26 mouse cellular contexts compared by ENCODE assay signal in genomic region chr5:25243101-25243500, GRCm38 (mm10). TPM values are rescaled to one million over a fixed set of nuclear protein-coding genes. Genes with fewer than 3 reads are reported as not detected.
DNase-seq lines count a peak whose midpoint lies in the region; ATAC-seq lines count a peak whose summit lies in the region.
"Had no signal": no experiment of that assay in that cellular context is flagged by ENCODE, and none has a peak within 500 bp of the region (broad histone marks: within the 10 kb centered on the region; RNA-seq: fewer than 3 reads in every experiment).

No protein-coding gene starts in this region.

- no peak overlapping the region for H3K4me3 ChIP-seq in intestine, embryonic 15.5 days (replicated peaks)
- H3K4me3 ChIP-seq: forebrain, embryonic 12.5 days; heart, embryonic 12.5 days; left cerebral cortex, adult 2 months; lung, embryonic 15.5 days; neural tube, embryonic 15.5 days; stomach, embryonic 15.5 days had no signal

- no peaks in the 10 kb centered on the region; the same call in 1 of the 2 replicates for H3K36me3 ChIP-seq in intestine, embryonic 15.5 days
- H3K36me3 ChIP-seq: stomach, embryonic 15.5 days had no signal

- no peak overlapping the region for H3K9ac ChIP-seq in intestine, embryonic 15.5 days
- H3K9ac ChIP-seq: forebrain, embryonic 12.5 days; heart, embryonic 12.5 days; hindbrain, embryonic 14.5 days; lung, embryonic 15.5 days; neural tube, embryonic 15.5 days; stomach, embryonic 15.5 days had no signal

- peak; percentile 53; the same call in 1 of the 2 replicates for ATAC-seq in intestine, embryonic 15.5 days
- peak; percentile 48; the same call in 1 of the 2 replicates for ATAC-seq in megakaryocyte progenitor cell, adult 5-6 weeks (replicated peaks; ENCODE audit: poor library complexity)
- ATAC-seq: midbrain, embryonic 16.5 days had no signal

- H3K4me1 ChIP-seq in intestine, embryonic 15.5 days (replicated peaks), result no peaks in the 10 kb centered on the region
- H3K4me1 ChIP-seq: forebrain, embryonic 12.5 days; lung, embryonic 15.5 days; neural tube, embryonic 15.5 days; stomach, embryonic 15.5 days had no signal

- no peaks in the 10 kb centered on the region for H3K9me3 ChIP-seq in intestine, embryonic 15.5 days
- H3K9me3 ChIP-seq: forebrain, embryonic 12.5 days; heart, embryonic 12.5 days; lung, embryonic 15.5 days; neural tube, embryonic 15.5 days; stomach, embryonic 15.5 days had no signal

- H3K27me3 ChIP-seq in intestine, embryonic 15.5 days (replicated peaks), result no peaks in the 10 kb centered on the region
- H3K27me3 ChIP-seq: forebrain, embryonic 12.5 days; heart, embryonic 12.5 days; lung, embryonic 15.5 days; neural tube, embryonic 15.5 days; stomach, embryonic 15.5 days had no signal

- WGBS in intestine, embryonic 15.5 days, result 81% methylated on average over 6 of the region's 6 CpGs

- DNase-seq in kidney, adult 18-20 months, result peak; percentile 37
- DNase-seq in kidney, postnatal 4 days, result no peak
- DNase-seq in lung, postnatal 36 days, result peak; percentile 38
- DNase-seq in lung, postnatal 14 days, result no peak
- DNase-seq in heart, adult 8-10 months (ENCODE audit: low spot score), result no peak
- no peak for DNase-seq in cerebellum, adult 9-10 months
- DNase-seq: adrenal gland, postnatal 36 days; B cell, adult 2 months; cerebellum, adult 2 months; gastrocnemius, postnatal 36 days had no signal

- no peak overlapping the region for H3K27ac ChIP-seq in intestine, embryonic 15.5 days
- H3K27ac ChIP-seq: forebrain, embryonic 12.5 days; hindbrain, embryonic 14.5 days; left cerebral cortex, adult 2 months; lung, embryonic 15.5 days; neural tube, embryonic 15.5 days; stomach, embryonic 15.5 days had no signal

- H3K4me2 ChIP-seq in intestine, embryonic 15.5 days (replicated peaks), result no peak overlapping the region
- H3K4me2 ChIP-seq: forebrain, embryonic 12.5 days; heart, embryonic 12.5 days; hindbrain, embryonic 14.5 days; liver, embryonic 11.5 days; lung, embryonic 15.5 days; neural tube, embryonic 15.5 days; stomach, embryonic 15.5 days had no signal

RNA-seq across cellular contexts. Expression of gene E130116L18Rik, which starts 20.1 kb away (rescaled TPM):
- not detected in 2 replicates for polyA plus RNA-seq in intestine, embryonic 15.5 days (2015; fragmentation: Nextera tagmentation; extraction: Ambion mirVana)
- total RNA-seq in megakaryocyte progenitor cell, adult 5-6 weeks (2015), result not detected in 2 replicates
- not detected in 2 replicates for total RNA-seq in megakaryocyte progenitor cell, adult 5-6 weeks (2017)
- not detected for total RNA-seq in heart, adult 8-10 months (2022)
- total RNA-seq: adrenal gland, postnatal 36 days; common myeloid progenitor, adult 5-6 weeks; gastrocnemius, postnatal 36 days; heart, postnatal 25 days; left cerebral cortex, adult 2 months had no signal
- polyA plus RNA-seq: cerebellum, adult 2 months; embryonic facial prominence, embryonic 11.5 days; forebrain, embryonic 12.5 days; heart, embryonic 12.5 days; hindbrain, embryonic 14.5 days; intestine, embryonic 14.5 days; limb, embryonic 11.5 days; liver, embryonic 11.5 days; lung, embryonic 15.5 days; midbrain, embryonic 16.5 days; neural tube, embryonic 15.5 days; stomach, embryonic 15.5 days had no signal

RNA-seq across cellular contexts. Expression of gene Galnt11, which starts 21.4 kb away (rescaled TPM):
- 31.6 and 35.9 TPM in 2 replicates for polyA plus RNA-seq in intestine, embryonic 15.5 days (2015; fragmentation: Nextera tagmentation; extraction: Ambion mirVana)
- 23.2 and 28.5 TPM in 2 replicates for total RNA-seq in megakaryocyte progenitor cell, adult 5-6 weeks (2015)
- total RNA-seq in megakaryocyte progenitor cell, adult 5-6 weeks (2017), result 18.0 and 18.8 TPM in 2 replicates
- 10 to 100 TPM; 19.5 to 21.8 (median 19.8) TPM for total RNA-seq in heart, adult 8-10 months (2022)

Comparison
In these comparisons a context has a peak if more than half of its experiments do, and no peak if none do; other contexts are left out.
1. DNase-seq: peak in kidney, adult 18-20 months (single experiment) and lung, postnatal 36 days (single experiment); none in kidney, postnatal 4 days (0 of 2), lung, postnatal 14 days (single experiment), heart, adult 8-10 months (single experiment) and cerebellum, adult 9-10 months (single experiment).